Mouse (Mus musculus) olfactory bulb, adult 2 months (tissue): ENCODE results near the gene Olfr1094. TPM values are rescaled to one million over a fixed set of nuclear protein-coding genes. Genes with fewer than 3 reads are reported as not detected.

ENCODE experiments used
- H3K27ac ChIP-seq: fragments of 200-500 bp; 2 replicates; pipeline ENCODE4 v1.5.1; 2012; ENCODE audit warnings: low read depth, low read length; ENCODE audit not compliant: insufficient read depth
- H3K4me1 ChIP-seq: fragments of 200-500 bp; 2 replicates; pipeline ENCODE4 v1.6.1; 2012; ENCODE audit warnings: low read length; ENCODE audit not compliant: control insufficient read depth, insufficient read depth
- H3K4me3 ChIP-seq: fragments of 200-500 bp; 2 replicates; pipeline ENCODE4 v1.5.1; 2012; ENCODE audit warnings: mild to moderate bottlenecking, low read depth, low read length, moderate library complexity; ENCODE audit not compliant: insufficient read depth
- CTCF ChIP-seq: fragments of 200-500 bp; IDR thresholded peaks from 2 replicates; pipeline ENCODE4 v1.5.1; 2012; ENCODE audit warnings: low read depth, mild to moderate bottlenecking, low read length, moderate library complexity; ENCODE audit not compliant: insufficient read depth
- POLR2A ChIP-seq: fragments of 200-500 bp; IDR thresholded peaks from 2 replicates; pipeline ENCODE4 v1.6.1; 2012; ENCODE audit warnings: mild to moderate bottlenecking, low read depth, low read length, moderate library complexity; ENCODE audit not compliant: insufficient read depth
- WGBS: fragments of 180-500 bp; shearing (Covaris S2); methylation state at CpG from one replicate; pipeline ENCODE4 v1.1.7; 2018; 5-methylcytosine and 5-hydroxymethylcytosine counted together
- polyA plus RNA-seq: library from polyadenylated mRNA; stranded (reverse); fragments of >200 nt; gene quantifications from 2 replicates; pipeline ENCODE4 v1.2.4, GENCODE M21; 2012; ENCODE audit warnings: low replicate concordance; ENCODE audit not compliant: missing spikeins, insufficient read depth, insufficient read length

The Olfr1094 gene
- polyA plus RNA-seq, result not detected in 2 replicates

DNA sequence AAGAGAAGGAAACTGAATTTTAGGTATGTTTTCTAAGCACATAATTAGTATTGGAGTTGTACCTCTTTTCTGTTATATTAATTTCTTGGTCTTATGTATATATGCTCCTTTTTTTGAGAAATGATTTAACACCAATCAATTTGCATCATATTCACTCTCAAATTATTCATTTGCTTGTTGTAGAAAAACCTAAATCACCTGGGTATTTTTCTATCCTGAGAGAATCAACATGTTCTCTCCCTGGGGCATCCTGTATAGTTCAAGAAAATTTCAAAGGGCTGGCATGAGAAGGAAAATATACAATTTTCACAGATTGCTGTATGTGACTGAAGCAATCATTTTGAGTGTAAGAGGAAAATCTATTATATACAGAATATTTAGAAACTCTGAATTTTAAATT is at the start of gene Olfr1094:
Olfr1094 (plus strand) TSS at position 301 of the 400 bp plus-strand sequence.
- H3K4me3 ChIP-seq, result no peak within 1 kb of the TSS
- no peak for TF ChIP-seq POLR2A
- no peak for TF ChIP-seq CTCF
- no peak within 1 kb of the TSS for H3K27ac ChIP-seq
- no peaks in the 10 kb centered on the region for H3K4me1 ChIP-seq

DNA sequence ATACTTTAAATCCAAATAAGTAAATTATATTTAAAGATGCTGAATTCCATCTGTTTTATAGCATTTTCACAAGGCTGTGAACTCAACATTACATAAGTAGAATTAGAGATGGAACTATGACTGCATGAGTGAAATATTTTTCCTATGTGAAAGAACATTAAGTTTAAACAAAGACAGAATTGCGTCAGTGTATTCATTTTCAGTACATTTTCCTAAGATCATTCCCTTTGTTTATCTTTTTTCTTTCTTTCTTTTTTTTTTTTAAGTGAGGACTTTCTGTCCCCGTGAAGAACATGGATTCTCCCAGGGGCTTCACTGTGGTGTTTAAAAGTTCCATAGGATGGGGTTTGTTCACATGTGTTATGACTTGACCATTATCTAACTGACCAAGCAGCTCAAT is 42.3 kb upstream of the Olfr1094 start, which contains the start of gene Olfr1093:
Olfr1093 (plus strand) TSS at position 301 of the 400 bp plus-strand sequence.
- 79% methylated on average over 2 of the region's 2 CpGs for WGBS
- no peak for TF ChIP-seq CTCF
- TF ChIP-seq POLR2A, result no peak
- Histone ChIP-seq H3K4me1 (no peaks in the 10 kb centered on the region), H3K27ac (no peak within 1 kb of the TSS), H3K4me3 (no peak within 1 kb of the TSS)

DNA sequence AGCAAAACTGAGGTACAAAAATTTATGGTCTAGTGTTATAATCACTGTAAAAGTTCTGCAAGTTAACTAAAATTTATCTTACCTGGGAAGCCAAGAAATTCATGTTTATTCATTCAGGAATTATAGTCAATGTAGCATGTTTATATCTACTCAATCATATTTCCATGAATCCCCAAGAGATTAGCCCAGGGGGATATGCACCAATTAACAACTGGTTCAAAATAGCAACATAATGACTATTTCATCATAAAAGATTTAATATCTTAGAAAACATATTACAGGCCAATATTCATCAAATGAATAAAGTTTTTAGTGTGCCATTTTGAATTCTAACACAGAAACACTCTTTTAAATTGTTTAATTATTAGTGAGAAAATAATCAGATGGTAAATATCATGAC is 14.5 kb upstream of the Olfr1094 start, which contains the start of gene Olfr141:
Olfr141 (minus strand) TSS at position 101 of the 400 bp plus-strand sequence.
- Histone ChIP-seq H3K4me1 (no peaks in the 10 kb centered on the region), H3K4me3 (no peak within 1 kb of the TSS), H3K27ac (no peak within 1 kb of the TSS)
- no peak for TF ChIP-seq CTCF
- no peak for TF ChIP-seq POLR2A

DNA sequence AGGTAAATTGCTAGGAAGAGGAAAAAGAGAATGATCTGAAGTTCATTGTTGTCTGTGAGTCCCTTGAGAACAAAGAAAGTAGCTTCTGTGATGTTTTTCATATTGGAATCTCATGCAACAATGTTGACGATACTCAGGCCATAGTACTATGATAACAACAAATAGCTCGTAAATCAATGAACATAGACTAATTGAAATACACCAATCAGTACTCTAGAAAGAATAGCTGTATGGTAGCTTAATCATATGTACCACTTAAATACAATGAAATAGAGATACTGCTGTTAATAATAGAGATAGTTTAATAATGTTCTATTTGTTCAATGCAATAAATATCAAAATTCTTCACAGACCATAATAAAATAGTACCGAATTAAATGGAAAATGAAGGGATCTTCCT is 27.1 kb downstream of the Olfr1094 start, which contains the start of gene Olfr1095:
Olfr1095 (minus strand) TSS at position 101 of the 400 bp plus-strand sequence.
- H3K27ac ChIP-seq, result no peak within 1 kb of the TSS
- no peak within 1 kb of the TSS for H3K4me3 ChIP-seq
- no peaks in the 10 kb centered on the region for H3K4me1 ChIP-seq
- TF ChIP-seq CTCF (no peak), POLR2A (no peak)
- WGBS, result 91% methylated on average over 3 of the region's 3 CpGs

DNA sequence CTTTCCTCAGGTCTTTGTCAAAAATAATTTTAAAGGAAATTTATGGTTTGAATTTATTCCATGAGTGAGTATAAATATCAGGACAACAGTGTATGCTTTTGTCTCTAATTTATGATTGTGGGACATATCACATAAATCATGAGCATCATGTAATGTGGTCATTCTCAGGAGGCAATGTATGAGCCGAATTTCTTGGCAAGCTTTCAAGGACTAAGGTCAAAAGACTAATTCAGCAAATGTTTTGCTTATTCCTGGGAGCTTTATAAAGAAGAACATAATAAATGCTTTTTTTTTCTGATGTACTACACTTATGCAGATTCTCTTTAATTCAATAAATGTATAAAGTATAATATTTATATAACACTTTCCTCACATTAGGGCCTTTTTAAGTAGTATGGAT is 50.2 kb downstream of the Olfr1094 start, which contains the start of gene Gm13723:
Gm13723 (minus strand) TSS at position 101 of the 400 bp plus-strand sequence.
- 58% methylated on average over 1 of the region's 1 CpGs for WGBS

More for the DNA sequence above, 50.2 kb downstream of the Olfr1094 start, which contains the start of gene Gm13723:
- Histone ChIP-seq H3K4me1 (no peaks in the 10 kb centered on the region), H3K4me3 (no peak within 1 kb of the TSS), H3K27ac (no peak within 1 kb of the TSS)
- TF ChIP-seq POLR2A, result no peak
- no peak for TF ChIP-seq CTCF

Other genes with a start within 250 kb of the Olfr1094 start
- not detected in 2 replicates for gene Olfr1082, start 225.7 kb upstream of the Olfr1094 start, polyA plus RNA-seq
- not detected in 2 replicates for gene Olfr1084, start 184.9 kb upstream of the Olfr1094 start, polyA plus RNA-seq
- not detected in 2 replicates for gene Olfr1085, start 162.6 kb upstream of the Olfr1094 start, polyA plus RNA-seq
- gene Olfr1086, start 144.6 kb upstream of the Olfr1094 start, polyA plus RNA-seq, result not detected in 2 replicates
- gene Olfr1087, start 126.3 kb upstream of the Olfr1094 start, polyA plus RNA-seq, result not detected in 2 replicates
- gene Olfr1089, start 91.0 kb upstream of the Olfr1094 start, polyA plus RNA-seq, result not detected in 2 replicates
- gene Olfr1090, start 65.7 kb upstream of the Olfr1094 start, polyA plus RNA-seq, result not detected in 2 replicates
- not detected in 2 replicates for gene Olfr1093, start 42.2 kb upstream of the Olfr1094 start, polyA plus RNA-seq
- not detected in 2 replicates for gene Olfr141, start 14.6 kb upstream of the Olfr1094 start, polyA plus RNA-seq
- gene Olfr1095, start 27.0 kb downstream of the Olfr1094 start, polyA plus RNA-seq, result not detected in 2 replicates
- gene Gm13723, start 50.1 kb downstream of the Olfr1094 start, polyA plus RNA-seq, result not detected in 2 replicates
- gene Olfr1097, start 67.6 kb downstream of the Olfr1094 start, polyA plus RNA-seq, result not detected in 2 replicates
- not detected in 2 replicates for gene Olfr1098, start 99.9 kb downstream of the Olfr1094 start, polyA plus RNA-seq
- not detected in 2 replicates for gene Olfr1099, start 136.0 kb downstream of the Olfr1094 start, polyA plus RNA-seq
- not detected in 2 replicates for gene Olfr1100, start 155.3 kb downstream of the Olfr1094 start, polyA plus RNA-seq
- not detected in 2 replicates for gene Olfr1101, start 166.6 kb downstream of the Olfr1094 start, polyA plus RNA-seq
- not detected in 2 replicates for gene Olfr1102, start 173.7 kb downstream of the Olfr1094 start, polyA plus RNA-seq
- gene Olfr1104, start 202.4 kb downstream of the Olfr1094 start, polyA plus RNA-seq, result not detected in 2 replicates
- gene Olfr1105, start 211.9 kb downstream of the Olfr1094 start, polyA plus RNA-seq, result not detected in 2 replicates
- gene Olfr1106, start 227.6 kb downstream of the Olfr1094 start, polyA plus RNA-seq, result not detected in 2 replicates